Mouse (Mus musculus) cortical plate, adult 2 months (tissue): ENCODE data around the gene Siva1.

Experiments
- CTCF ChIP-seq: fragments of 200-500 bp; IDR thresholded peaks from 2 replicates; pipeline ENCODE4 v1.5.1; 2011; ENCODE audit warnings: mild to moderate bottlenecking, control low read depth, low read length; ENCODE audit not compliant: insufficient read depth; ENCODE audit errors: extremely low read depth
- POLR2A ChIP-seq: fragments of 200-500 bp; IDR thresholded peaks from 2 replicates; pipeline ENCODE4 v1.6.1; 2011; ENCODE audit warnings: mild to moderate bottlenecking, low read length, control low read depth; ENCODE audit not compliant: insufficient read depth; ENCODE audit errors: extremely low read depth

DNA sequence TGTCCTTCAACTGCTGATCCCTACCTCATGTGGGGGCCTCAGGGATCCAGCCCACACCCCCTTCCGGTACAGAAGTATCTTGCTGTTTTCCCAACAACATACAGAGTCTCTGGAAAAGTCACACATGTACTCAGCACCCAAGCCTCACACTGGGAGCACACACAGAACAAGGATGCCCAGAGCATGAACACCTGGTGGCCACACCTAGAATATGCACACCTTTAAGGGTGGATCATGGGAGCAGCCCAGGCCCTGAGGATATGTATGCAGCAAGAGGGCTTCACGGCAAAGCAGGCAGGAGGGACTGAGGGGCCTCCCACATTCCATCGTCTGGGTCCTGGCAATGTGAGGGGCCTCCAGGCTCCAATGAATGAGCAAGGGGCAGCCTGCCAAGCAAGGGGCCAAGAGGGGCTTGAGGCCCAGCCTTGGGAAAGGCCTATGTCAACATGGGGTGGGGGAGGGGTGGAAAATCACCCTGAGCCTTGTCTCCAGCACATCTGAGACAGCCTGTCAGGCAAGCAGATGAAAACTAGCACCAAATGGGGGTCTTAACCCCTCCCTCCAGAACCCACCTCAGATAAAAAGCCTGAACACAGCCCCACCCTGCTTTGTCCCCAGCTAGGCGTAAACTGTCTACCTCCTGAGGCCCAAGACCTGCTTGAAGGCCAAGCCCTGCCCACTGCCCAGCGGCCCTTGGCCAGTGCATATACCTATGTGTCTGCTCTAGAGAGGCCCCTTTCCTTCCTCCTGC, 16.3 kb downstream of the Siva1 start:
- TF ChIP-seq POLR2A (no peak), CTCF (no peak)
